Mouse (Mus musculus): ENCODE measurements around the gene Tmie. TPM values are rescaled to one million over a fixed set of nuclear protein-coding genes. Genes with fewer than 3 reads are reported as not detected.
"Not testable (repeated sequence)": the region's sequence is repeated elsewhere in the genome, so short reads cannot be mapped to it uniquely, and the experiment has no call there.

Tmie gene
- polyA plus RNA-seq, 1 experiment from 2014 or later: 0.74 TPM

DNA sequence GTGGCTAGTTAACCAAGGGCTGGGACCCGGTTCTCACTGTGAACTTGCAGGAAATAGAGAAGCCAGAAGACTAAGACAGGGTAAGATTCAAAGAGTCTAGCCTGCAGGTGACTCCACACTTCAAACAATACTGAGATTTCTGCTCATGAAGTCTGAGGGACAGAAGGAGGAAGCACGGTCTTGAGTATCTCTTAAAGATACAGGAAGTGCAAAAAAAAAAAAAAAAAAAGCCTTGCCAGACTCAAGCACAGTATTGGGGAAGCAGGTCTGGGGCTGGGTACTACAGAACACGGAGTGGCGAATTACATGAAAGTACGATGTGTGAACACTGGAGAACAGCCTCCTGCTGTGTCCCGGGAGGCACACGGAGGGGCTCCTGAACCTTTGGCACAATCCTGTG, 54.1 kb downstream of the Tmie start:
- Histone ChIP-seq H3K9ac (replicated peaks) (no peak overlapping the region), H3K9me3 (no peaks in the 10 kb centered on the region), H3K27me3 (no peaks in the 10 kb centered on the region), H3K4me2 (replicated peaks) (no peak overlapping the region), H3K27ac (no peak overlapping the region), H3K4me1 (replicated peaks) (no peaks in the 10 kb centered on the region), H3K36me3 (no peaks in the 10 kb centered on the region), H3K4me3 (replicated peaks) (no peak overlapping the region)
- 80% methylated on average over 7 of the region's 7 CpGs for WGBS
- no peak for ATAC-seq

DNA sequence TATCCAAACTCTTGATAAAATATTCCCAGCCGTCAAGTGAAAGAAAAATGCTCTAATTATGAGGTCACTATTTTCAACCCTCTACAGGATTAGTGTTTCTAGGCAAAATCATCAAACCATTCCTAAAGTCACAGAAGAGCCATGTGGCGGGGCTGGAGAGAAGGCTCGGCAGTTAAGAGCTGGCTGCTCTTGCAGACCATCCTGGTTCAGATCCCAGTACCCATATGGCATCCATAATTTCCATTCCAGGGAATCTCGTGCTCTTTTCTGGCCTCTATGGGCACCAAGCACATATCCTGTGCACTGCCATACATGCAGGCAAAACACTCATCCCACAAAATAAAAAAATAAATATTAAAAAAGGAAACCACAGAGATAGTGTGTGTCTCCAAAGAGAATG, 54.5 kb downstream of the Tmie start:
- no peaks in the 10 kb centered on the region for H3K9me3 ChIP-seq
- H3K4me3 ChIP-seq (replicated peaks): no peak overlapping the region
- 84% methylated on average over 4 of the region's 4 CpGs for WGBS
- H3K4me1 ChIP-seq (replicated peaks): no peaks in the 10 kb centered on the region
- H3K4me2 ChIP-seq (replicated peaks): no peak overlapping the region
- no peak overlapping the region for H3K9ac ChIP-seq (replicated peaks)
- no peaks in the 10 kb centered on the region for H3K36me3 ChIP-seq
- H3K27me3 ChIP-seq: no peaks in the 10 kb centered on the region
- ATAC-seq: no peak
- H3K27ac ChIP-seq: no peak overlapping the region

DNA sequence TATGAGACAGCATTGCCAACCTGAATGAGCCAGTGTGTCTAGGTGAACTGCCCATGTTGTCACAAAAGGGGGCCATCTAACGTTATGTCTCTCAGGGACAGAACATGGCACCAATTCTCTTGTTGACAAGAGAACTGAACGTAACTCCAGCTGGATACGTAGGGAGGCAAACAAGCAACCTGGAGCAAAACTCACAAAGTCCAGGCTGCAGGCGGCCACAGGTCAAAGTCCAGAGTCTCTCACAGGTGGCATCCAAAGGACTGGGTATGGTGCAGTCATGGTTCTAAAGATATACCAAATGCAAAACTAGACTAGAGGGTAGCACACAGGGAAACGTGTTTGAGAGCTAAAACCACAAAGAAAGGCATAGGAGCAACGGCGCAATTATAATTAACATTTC, 58.5 kb downstream of the Tmie start:
- Histone ChIP-seq H3K27ac (no peak overlapping the region), H3K4me3 (replicated peaks) (no peak overlapping the region), H3K27me3 (no peaks in the 10 kb centered on the region), H3K4me1 (replicated peaks) (no peaks in the 10 kb centered on the region), H3K36me3 (no peaks in the 10 kb centered on the region), H3K9me3 (no peaks in the 10 kb centered on the region), H3K9ac (replicated peaks) (no peak overlapping the region), H3K4me2 (replicated peaks) (no peak overlapping the region)
- ATAC-seq: no peak
- WGBS: 89% methylated on average over 7 of the region's 7 CpGs

DNA sequence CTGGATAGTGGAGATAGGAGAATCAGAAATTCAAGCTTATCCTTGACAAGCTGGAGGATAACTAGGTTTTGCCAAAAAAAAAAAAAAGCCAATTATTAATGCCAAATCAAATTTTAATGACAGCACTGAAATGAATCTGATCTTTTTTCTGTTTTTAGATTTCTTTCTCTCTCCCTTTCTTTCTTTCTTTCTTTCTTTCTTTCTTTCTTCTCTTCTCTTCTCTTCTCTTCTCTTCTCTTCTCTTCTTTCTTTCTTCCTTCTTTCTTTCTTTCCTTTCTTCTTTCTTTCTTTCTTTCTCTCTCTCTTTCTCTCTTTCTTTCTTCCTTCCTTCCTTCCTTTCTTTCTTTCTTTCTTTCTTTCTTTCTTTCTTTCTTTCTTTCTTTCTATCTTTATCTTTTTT, 59.4 kb downstream of the Tmie start:
- H3K4me1 ChIP-seq (replicated peaks); H3K9me3 ChIP-seq; H3K27me3 ChIP-seq; ATAC-seq; H3K9ac ChIP-seq (replicated peaks); H3K4me3 ChIP-seq (replicated peaks); H3K36me3 ChIP-seq; H3K27ac ChIP-seq; H3K4me2 ChIP-seq (replicated peaks): not testable (repeated sequence)

Small RNA genes lying within 50 kb of the gene (microRNA-seq; reads per million reads assigned to microRNA genes)
- gene Gm24269: not detected

Other genes starting within 250 kb of the Tmie start
- 2.0 and 3.1 TPM in 2 replicates for gene Nbeal2, start 226.0 kb downstream of the Tmie start, polyA plus RNA-seq (2015; fragmentation: Nextera tagmentation; extraction: Ambion mirVana)
- gene Ccdc12, start 223.6 kb downstream of the Tmie start, polyA plus RNA-seq (2015; fragmentation: Nextera tagmentation; extraction: Ambion mirVana): 136 and 140 TPM in 2 replicates
- not detected in 2 replicates for gene Myl3, start 138.3 kb downstream of the Tmie start, polyA plus RNA-seq (2015; fragmentation: Nextera tagmentation; extraction: Ambion mirVana)
- gene Pth1r, start 133.0 kb downstream of the Tmie start, polyA plus RNA-seq (2015; fragmentation: Nextera tagmentation; extraction: Ambion mirVana): 9.2 and 11.2 TPM in 2 replicates
- gene Prss42, start 81.9 kb downstream of the Tmie start, polyA plus RNA-seq (2015; fragmentation: Nextera tagmentation; extraction: Ambion mirVana): not detected in 2 replicates
- not detected in 2 replicates for gene Prss44, start 66.1 kb downstream of the Tmie start, polyA plus RNA-seq (2015; fragmentation: Nextera tagmentation; extraction: Ambion mirVana)
- gene Prss43, start 53.4 kb downstream of the Tmie start, polyA plus RNA-seq (2015; fragmentation: Nextera tagmentation; extraction: Ambion mirVana): not detected in 2 replicates
- not detected in 2 replicates for gene Prss45, start 45.5 kb downstream of the Tmie start, polyA plus RNA-seq (2015; fragmentation: Nextera tagmentation; extraction: Ambion mirVana)
- not detected in 2 replicates for gene Prss46, start 35.6 kb downstream of the Tmie start, polyA plus RNA-seq (2015; fragmentation: Nextera tagmentation; extraction: Ambion mirVana)
- 0.24 TPM in 1 of 2 replicates, not detected in the other for gene Prss50, start 22.1 kb downstream of the Tmie start, polyA plus RNA-seq (2015; fragmentation: Nextera tagmentation; extraction: Ambion mirVana)
- gene Als2cl, start 243 bp downstream of the Tmie start, polyA plus RNA-seq (2015; fragmentation: Nextera tagmentation; extraction: Ambion mirVana): 0.98 and 1.2 TPM in 2 replicates
- not detected in 2 replicates for gene Fam240a, start 36.7 kb upstream of the Tmie start, polyA plus RNA-seq (2015; fragmentation: Nextera tagmentation; extraction: Ambion mirVana)
- not detected in 2 replicates for gene Tdgf1, start 66.0 kb upstream of the Tmie start, polyA plus RNA-seq (2015; fragmentation: Nextera tagmentation; extraction: Ambion mirVana)
- 0.30 and 0.71 TPM in 2 replicates for gene Lrrc2, start 71.4 kb upstream of the Tmie start, polyA plus RNA-seq (2015; fragmentation: Nextera tagmentation; extraction: Ambion mirVana)
- not detected in 2 replicates for gene Rtp3, start 110.5 kb upstream of the Tmie start, polyA plus RNA-seq (2015; fragmentation: Nextera tagmentation; extraction: Ambion mirVana)
- gene Ltf, start 139.2 kb upstream of the Tmie start, polyA plus RNA-seq (2015; fragmentation: Nextera tagmentation; extraction: Ambion mirVana): 0.54 and 0.61 TPM in 2 replicates
- gene Ccrl2, start 177.4 kb upstream of the Tmie start, polyA plus RNA-seq (2015; fragmentation: Nextera tagmentation; extraction: Ambion mirVana): 1.8 and 2.1 TPM in 2 replicates
- 44.8 and 47.6 TPM in 2 replicates for gene Lrrfip2, start 237.5 kb upstream of the Tmie start, polyA plus RNA-seq (2015; fragmentation: Nextera tagmentation; extraction: Ambion mirVana)